Mouse (Mus musculus) small intestine, adult 2 months (tissue): ENCODE measurements around the gene Lin28a. TPM values are rescaled to one million over a fixed set of nuclear protein-coding genes. Genes with fewer than 3 reads are reported as not detected.

Source experiments
- H3K27ac ChIP-seq: fragments of 200-500 bp; 2 replicates; pipeline ENCODE4 v1.5.1; 2012; ENCODE audit warnings: low read depth, low read length, control low read depth, inconsistent platforms; ENCODE audit not compliant: insufficient read depth
- H3K27me3 ChIP-seq: fragments of 200-500 bp; 2 replicates; pipeline ENCODE4 v1.6.1; 2012; ENCODE audit warnings: mild to moderate bottlenecking, moderate library complexity, low read length, inconsistent platforms; ENCODE audit not compliant: control insufficient read depth, insufficient read depth
- H3K36me3 ChIP-seq: fragments of 200-500 bp; 2 replicates; pipeline ENCODE4 v1.6.1; 2012; ENCODE audit warnings: mild to moderate bottlenecking, low read length, control low read depth, inconsistent platforms; ENCODE audit not compliant: control insufficient read depth, insufficient read depth
- H3K4me1 ChIP-seq: fragments of 200-500 bp; 2 replicates; pipeline ENCODE4 v1.6.1; 2012; ENCODE audit warnings: low read length, inconsistent platforms, mixed read lengths; ENCODE audit not compliant: control insufficient read depth, insufficient read depth, insufficient read length
- H3K4me3 ChIP-seq: fragments of 200-500 bp; 2 replicates; pipeline ENCODE4 v1.5.1; 2012; ENCODE audit warnings: low read depth, mild to moderate bottlenecking, control low read depth, inconsistent platforms, low read length, moderate library complexity
- CTCF ChIP-seq: fragments of 200-500 bp; IDR thresholded peaks from 2 replicates; pipeline ENCODE4 v1.5.1; 2012; ENCODE audit warnings: low read depth, mild to moderate bottlenecking, control low read depth, inconsistent platforms, low read length, moderate library complexity, mixed read lengths; ENCODE audit not compliant: insufficient replicate concordance, insufficient read length; ENCODE audit errors: extremely low read depth
- POLR2A ChIP-seq: fragments of 200-500 bp; IDR thresholded peaks from 2 replicates; pipeline ENCODE4 v1.6.1; 2012; ENCODE audit warnings: low read depth, mild to moderate bottlenecking, control low read depth, inconsistent platforms, low read length, moderate library complexity
- WGBS: fragments of 180-500 bp; shearing (Covaris S2); methylation state at CpG from one replicate; pipeline ENCODE4 v1.1.7; 2018; 5-methylcytosine and 5-hydroxymethylcytosine counted together
- polyA plus RNA-seq: library from polyadenylated mRNA; depleted of rRNA; stranded (reverse); fragments of >200 nt; gene quantifications from 2 replicates; pipeline ENCODE4 v1.2.3, GENCODE M21; 2012

Gene Lin28a
- polyA plus RNA-seq, 1 experiment = not detected

DNA sequence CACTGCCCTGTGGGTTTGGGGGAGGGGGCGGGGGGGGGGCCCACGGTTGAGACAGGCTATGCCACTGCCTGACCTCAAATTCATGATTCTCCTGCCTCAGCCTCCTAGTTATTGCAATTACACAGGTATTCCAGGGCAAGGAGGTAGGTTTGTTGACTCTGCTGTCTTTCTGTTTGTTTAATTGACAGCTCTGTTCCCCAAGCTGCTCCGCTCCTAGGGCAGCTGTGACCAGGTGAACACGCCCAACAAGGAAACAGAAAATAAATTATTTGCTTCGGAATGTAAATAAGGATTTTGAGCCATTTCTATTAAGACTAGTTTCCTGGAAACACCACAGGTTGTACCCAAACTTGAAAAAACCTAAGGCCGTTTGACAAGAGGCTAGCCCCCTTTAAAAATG is 8.9 kb downstream of the Lin28a start:
- TF ChIP-seq CTCF = no peak
- TF ChIP-seq POLR2A = no peak

DNA sequence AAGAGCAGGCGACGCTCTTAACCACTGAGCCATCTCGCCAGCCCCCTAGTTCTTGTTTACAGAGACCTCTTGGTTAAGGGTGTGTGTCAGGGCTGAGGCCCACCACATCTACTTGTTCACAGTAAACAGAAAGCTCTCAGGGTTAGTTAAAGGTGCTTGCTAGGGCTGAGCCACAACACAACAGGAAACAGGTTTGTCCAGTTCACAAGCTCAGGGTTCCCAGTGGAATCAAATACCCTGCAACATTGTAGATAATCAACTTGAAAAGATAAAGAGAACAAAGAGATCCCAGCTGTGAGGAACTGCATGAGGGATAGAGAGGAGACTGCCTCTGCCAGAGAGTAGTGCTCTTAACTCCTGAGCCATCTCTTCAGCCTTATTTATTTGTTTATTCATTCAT is 11.8 kb downstream of the Lin28a start:
- H3K27ac ChIP-seq = no peak overlapping the region
- WGBS = 59% methylated on average over 3 of the region's 3 CpGs
- TF ChIP-seq CTCF = no peak
- no peak for TF ChIP-seq POLR2A
- H3K4me3 ChIP-seq = no peak overlapping the region
- no peaks in the 10 kb centered on the region for H3K36me3 ChIP-seq
- peaks cover 4% of the 10 kb centered on the region; the same call in 1 of the 2 replicates for H3K27me3 ChIP-seq
- H3K4me1 ChIP-seq = no peaks in the 10 kb centered on the region

More for the DNA sequence above, 8.9 kb downstream of the Lin28a start:
- Histone ChIP-seq H3K4me1 (no peaks in the 10 kb centered on the region), H3K27ac (no peak overlapping the region), H3K4me3 (no peak overlapping the region), H3K36me3 (no peaks in the 10 kb centered on the region), H3K27me3 (peaks cover 9% of the 10 kb centered on the region; the same call in 1 of the 2 replicates)
- WGBS = 25% methylated on average over 6 of the region's 6 CpGs

DNA sequence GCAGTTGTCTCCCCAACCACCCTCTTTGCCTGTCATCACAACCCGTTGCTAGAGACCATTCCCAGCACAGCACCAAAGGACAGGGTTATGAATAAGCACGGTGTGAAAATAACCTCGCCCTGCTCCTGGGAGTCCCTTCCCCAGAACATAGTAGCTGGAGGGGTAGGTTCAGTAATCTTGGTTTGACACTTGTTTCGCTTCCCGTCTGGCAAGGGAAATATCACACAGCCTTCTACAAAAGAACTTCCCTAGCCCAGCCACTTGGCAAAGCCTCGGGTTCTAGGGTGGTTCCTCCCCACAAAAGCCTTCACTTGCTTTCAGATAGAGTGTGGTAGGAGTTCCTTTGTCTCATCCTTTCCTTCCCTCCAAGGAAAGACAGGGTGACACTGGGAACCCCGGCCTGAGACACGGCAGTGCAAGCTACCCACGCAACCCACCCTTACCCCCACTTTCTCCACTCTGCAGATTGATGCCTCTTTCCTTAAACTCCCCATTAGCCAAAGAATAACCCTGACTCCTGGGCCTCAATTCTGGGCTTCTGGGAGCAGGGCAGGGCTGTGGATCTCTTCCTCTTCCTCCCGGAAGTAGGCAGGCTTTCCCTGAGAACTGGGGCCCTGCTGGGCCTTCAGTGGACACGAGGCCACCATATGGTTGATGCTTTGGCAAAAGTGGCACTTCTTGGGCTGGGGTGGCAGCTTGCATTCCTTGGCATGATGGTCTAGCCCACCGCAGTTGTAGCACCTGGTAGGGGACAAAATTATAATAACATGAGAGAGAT is 12.9 kb downstream of the Lin28a start:
- Histone ChIP-seq H3K4me3 (no peak overlapping the region), H3K4me1 (no peaks in the 10 kb centered on the region; the same call in 1 of the 2 replicates), H3K36me3 (no peaks in the 10 kb centered on the region), H3K27ac (no peak overlapping the region), H3K27me3 (no peaks in the 10 kb centered on the region)
- TF ChIP-seq CTCF (no peak), POLR2A (no peak)
- 78% methylated on average over 12 of the region's 12 CpGs for WGBS

DNA sequence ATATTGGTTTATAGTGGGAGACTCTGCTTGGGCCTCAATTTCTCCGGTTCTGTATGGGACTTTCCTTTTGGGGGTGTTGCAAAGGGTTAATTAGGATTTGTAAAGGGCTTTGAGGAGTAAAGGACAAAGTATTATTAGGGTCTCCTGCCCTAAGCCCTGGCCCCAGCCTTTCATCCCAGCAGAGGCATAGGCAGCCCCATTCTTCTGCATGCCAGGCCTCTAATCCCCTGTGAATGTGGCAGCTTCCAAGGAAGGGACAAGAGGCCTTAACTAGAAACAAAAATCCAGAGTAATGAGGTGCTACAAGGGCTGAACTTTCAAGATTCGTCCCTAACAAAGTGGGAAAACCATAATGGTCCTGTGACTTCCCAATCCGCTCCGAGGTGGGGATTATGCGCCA is 15.7 kb downstream of the Lin28a start:
- Histone ChIP-seq H3K36me3 (no peaks in the 10 kb centered on the region), H3K27ac (no peak overlapping the region), H3K27me3 (no peaks in the 10 kb centered on the region), H3K4me1 (no peaks in the 10 kb centered on the region; the same call in 1 of the 2 replicates), H3K4me3 (no peak overlapping the region)
- WGBS = 78% methylated on average over 5 of the region's 5 CpGs
- TF ChIP-seq CTCF (no peak), POLR2A (no peak)

DNA sequence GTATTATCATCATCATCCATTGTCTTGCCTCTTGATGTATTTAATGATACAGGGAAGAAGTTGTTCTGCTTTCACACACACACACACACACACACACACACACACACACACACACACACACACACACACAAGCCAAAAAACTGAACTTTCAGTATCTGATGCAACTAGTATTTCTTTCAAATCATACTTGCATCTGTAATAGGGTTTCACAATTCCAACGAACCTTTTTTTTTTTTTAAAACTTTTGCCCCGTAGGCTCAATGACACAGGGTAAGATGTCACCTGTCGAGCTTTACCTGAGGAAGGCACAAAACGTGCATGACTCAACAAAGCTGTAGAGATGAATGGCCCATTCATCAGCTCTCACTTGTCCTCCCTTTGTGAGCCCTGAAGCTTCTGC is 16.4 kb downstream of the Lin28a start:
- H3K4me3 ChIP-seq = no peak overlapping the region
- no peaks in the 10 kb centered on the region for H3K27me3 ChIP-seq
- no peak for TF ChIP-seq CTCF
- TF ChIP-seq POLR2A = no peak
- H3K36me3 ChIP-seq = no peaks in the 10 kb centered on the region
- no peak overlapping the region for H3K27ac ChIP-seq
- 50% methylated on average over 4 of the region's 4 CpGs for WGBS
- no peaks in the 10 kb centered on the region; the same call in 1 of the 2 replicates for H3K4me1 ChIP-seq

DNA sequence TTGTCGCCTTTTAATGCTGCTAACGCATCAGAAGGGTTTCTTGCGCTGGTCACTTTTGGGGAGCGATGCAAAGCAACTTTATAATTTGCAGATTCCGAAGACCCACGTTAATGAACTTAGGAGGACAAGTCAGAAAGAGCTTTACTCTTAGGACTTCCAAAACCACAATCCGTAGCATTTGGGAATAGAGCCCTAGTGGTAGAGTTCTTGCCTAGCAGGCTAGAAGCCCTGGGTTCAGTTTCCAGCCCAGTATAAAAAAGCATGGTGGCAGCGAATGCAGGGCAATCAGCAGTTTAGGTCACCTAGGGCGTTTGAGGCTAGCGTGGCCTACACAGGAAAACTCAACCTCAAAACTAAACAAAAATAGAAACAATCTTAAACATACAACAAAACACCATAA is 16.9 kb downstream of the Lin28a start:
- no peaks in the 10 kb centered on the region for H3K27me3 ChIP-seq
- H3K27ac ChIP-seq = no peak overlapping the region
- WGBS = 79% methylated on average over 10 of the region's 10 CpGs
- TF ChIP-seq POLR2A = no peak
- TF ChIP-seq CTCF = no peak
- H3K36me3 ChIP-seq = no peaks in the 10 kb centered on the region
- no peaks in the 10 kb centered on the region; the same call in 1 of the 2 replicates for H3K4me1 ChIP-seq
- H3K4me3 ChIP-seq = no peak overlapping the region

DNA sequence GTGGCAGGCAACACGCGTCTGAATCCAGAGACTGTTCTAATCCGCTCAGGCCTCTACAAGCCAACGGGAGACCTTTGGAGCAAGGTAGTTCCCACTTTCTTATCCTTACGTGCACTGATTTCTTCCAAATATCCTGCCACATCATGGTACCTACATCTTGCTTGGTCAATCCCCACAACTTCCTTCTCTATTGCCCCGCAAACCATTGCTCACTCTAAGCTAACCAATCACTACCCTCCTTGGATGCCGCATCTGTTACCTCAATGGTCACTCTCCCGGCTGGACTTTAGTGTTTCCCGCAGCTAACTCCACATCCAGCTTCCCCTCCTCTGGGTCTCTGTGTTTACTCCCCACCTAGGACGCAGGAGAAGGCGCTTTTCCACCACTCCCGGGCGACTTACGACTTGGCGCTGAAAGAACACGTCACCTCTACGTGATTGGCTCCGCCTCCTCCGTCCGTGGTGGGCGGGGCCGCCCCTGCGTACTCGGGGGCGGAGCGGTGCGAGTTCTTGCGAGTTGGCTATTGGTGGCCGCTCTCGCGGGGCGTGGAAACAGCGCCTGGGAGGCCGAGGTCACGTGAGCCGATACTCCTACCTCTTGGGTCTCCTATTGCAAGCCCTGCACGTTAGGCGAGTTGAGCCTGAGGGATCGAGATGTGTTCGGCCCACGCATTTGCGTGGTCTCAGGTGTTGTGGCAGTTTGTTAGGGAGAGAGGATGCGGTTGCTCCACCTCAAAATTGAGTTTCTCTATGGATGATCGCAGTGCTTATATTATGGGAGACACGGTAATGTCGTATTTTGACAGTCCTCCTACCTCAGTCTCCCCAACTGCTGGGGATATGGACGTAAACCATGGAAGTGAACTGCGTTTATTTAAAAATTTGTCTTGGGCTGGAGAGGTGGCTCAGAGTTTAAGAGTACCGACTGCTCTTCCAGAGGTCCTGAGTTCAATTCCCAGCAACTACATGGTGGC is 17.9 kb downstream of the Lin28a start, which contains the start of gene Dhdds:
TSS of gene Dhdds (minus strand) at position 453 of the 973 bp plus-strand sequence.
- Histone ChIP-seq H3K36me3 (peaks cover 6% of the 10 kb centered on the region; the same call in 1 of the 2 replicates), H3K27ac (no peak within 1 kb of the TSS), H3K4me1 (no peaks in the 10 kb centered on the region; the same call in 1 of the 2 replicates), H3K27me3 (no peaks in the 10 kb centered on the region), H3K4me3 (peak within 1 kb of the TSS; percentile 68)
- TF ChIP-seq POLR2A (peak; percentile 50; the same call in 1 of the 2 replicates), CTCF (no peak)
- 1% methylated on average over 49 of the region's 49 CpGs for WGBS
